In the genomic region with DNA sequence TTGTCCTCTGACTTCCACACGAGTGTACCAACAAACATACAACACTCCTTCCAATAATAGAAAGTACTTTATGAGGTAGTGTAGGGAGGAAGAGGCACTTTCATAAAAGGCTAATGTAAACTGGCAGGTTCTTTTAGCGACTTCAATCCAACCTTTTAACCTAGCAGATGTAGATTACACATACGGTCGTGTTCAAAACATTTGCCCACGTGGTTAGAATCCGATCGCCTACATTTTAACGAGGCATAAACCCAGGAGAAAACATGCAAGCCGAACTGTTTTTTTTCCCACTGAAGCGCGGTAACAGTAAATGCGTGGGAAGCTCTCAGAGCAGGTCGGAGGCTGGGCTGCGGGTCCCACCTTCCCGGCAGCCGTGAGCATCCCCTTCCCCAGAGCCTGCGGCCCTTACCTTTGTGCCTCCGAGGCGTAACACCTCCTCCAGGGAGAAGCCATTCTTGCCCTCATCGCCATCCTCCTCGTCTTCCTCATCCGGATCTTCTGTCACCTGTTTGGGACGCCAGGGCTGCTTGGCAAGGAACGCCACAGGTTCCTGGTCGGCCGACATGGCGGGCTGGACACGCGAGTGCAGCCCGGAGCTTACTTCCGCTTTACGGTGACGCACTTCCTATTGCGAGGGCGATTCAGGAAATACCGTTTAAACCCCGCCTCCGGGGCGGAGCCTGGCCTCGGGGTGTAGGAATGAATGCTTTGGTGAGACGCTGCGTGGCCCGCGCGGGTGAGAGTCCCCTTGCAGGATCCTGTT, we compare ENCODE assay signal across 8 mouse cellular contexts. TPM values are rescaled to one million over a fixed set of nuclear protein-coding genes. Genes with fewer than 3 reads are reported as not detected.
A peak's percentile ranks its signal among the peaks of the same experiment; 100 is the strongest.
DNase-seq lines count a peak whose midpoint lies in the region; ATAC-seq lines count a peak whose summit lies in the region.

A gene (minus strand): TSS at position 601 of the 763 bp plus-strand sequence.
A gene (plus strand): TSS at position 671 of the 763 bp plus-strand sequence.

- peaks cover 55% of the 10 kb centered on the region for H3K36me3 ChIP-seq in heart, embryonic 14.5 days (ENCODE audit: control insufficient read depth, insufficient read depth, low read length)
- H3K36me3 ChIP-seq in liver, embryonic 13.5 days, result peaks cover 46% of the 10 kb centered on the region
- H3K36me3 ChIP-seq in stomach, embryonic 16.5 days (ENCODE audit: control insufficient read depth, insufficient read depth, low read length), result no peaks in the 10 kb centered on the region

- DNase-seq in CD4-positive, CD25-positive, alpha-beta regulatory T cell, adult 2 months (ENCODE audit: low read depth, low spot score), result peak; percentile 98
- peak; percentile 92 for DNase-seq in fibroblast of lung, adult 2 months (ENCODE audit: low read depth)
- DNase-seq in kidney, postnatal 14 days, result peak; percentile 98
- peak; percentile 98 for DNase-seq in liver, embryonic 13.5 days
- peak; percentile 97 for DNase-seq in neural tube, embryonic 10.5 days (ENCODE audit: extremely low spot score, low spot score)

- peak within 1 kb of the TSS; percentile 90 for H3K4me3 ChIP-seq in brown adipose tissue, adult 24 weeks (ENCODE audit: insufficient read depth, low read depth, low read length)
- H3K4me3 ChIP-seq in heart, embryonic 14.5 days (ENCODE audit: control insufficient read depth in 1 of 2, insufficient read depth in 1 of 2, low read depth in 1 of 2, low read length in 2 of 2), result peak within 1 kb of the TSS; percentile 83 to 85
- peak within 1 kb of the TSS; percentile 91 for H3K4me3 ChIP-seq in liver, embryonic 13.5 days (replicated peaks)
- H3K4me3 ChIP-seq in stomach, embryonic 16.5 days (replicated peaks; ENCODE audit: low read length), result peak within 1 kb of the TSS; percentile 93

- peak within 1 kb of the TSS; percentile 88 for H3K4me2 ChIP-seq in heart, embryonic 14.5 days (ENCODE audit: low read length)
- H3K4me2 ChIP-seq in liver, embryonic 13.5 days, result peak within 1 kb of the TSS; percentile 83
- peak within 1 kb of the TSS; percentile 86 for H3K4me2 ChIP-seq in stomach, embryonic 16.5 days (ENCODE audit: low read depth, low read length)

- H3K4me1 ChIP-seq in brown adipose tissue, adult 24 weeks (ENCODE audit: control insufficient read depth, insufficient read depth, insufficient read length, low read length), result peaks cover 3% of the 10 kb centered on the region; the same call in 1 of the 2 replicates
- peaks cover 3 to 18% of the 10 kb centered on the region in 2 experiments; a peak in 3 of 4 replicates for H3K4me1 ChIP-seq in heart, embryonic 14.5 days (ENCODE audit: control insufficient read depth in 2 of 2, insufficient read depth in 2 of 2, low read length in 2 of 2)
- H3K4me1 ChIP-seq in liver, embryonic 13.5 days (replicated peaks), result peaks cover 47% of the 10 kb centered on the region
- peaks cover 19% of the 10 kb centered on the region for H3K4me1 ChIP-seq in stomach, embryonic 16.5 days (ENCODE audit: control insufficient read depth, insufficient read depth, low read length)

- peak; percentile 97 for ATAC-seq in heart, embryonic 14.5 days (ENCODE audit: insufficient number of reproducible peaks, insufficient read depth, low FRiP score, low read depth)
- peak; percentile 99 for ATAC-seq in liver, embryonic 13.5 days (ENCODE audit: low read depth)
- peak; percentile 100 for ATAC-seq in stomach, embryonic 16.5 days (ENCODE audit: insufficient read depth, low FRiP score)

- under 1% methylated on average over 45 of the region's 45 CpGs for WGBS in heart, embryonic 14.5 days
- under 1% methylated on average over 45 of the region's 45 CpGs for WGBS in liver, embryonic 13.5 days (ENCODE audit: insufficient replicate concordance)
- WGBS in stomach, embryonic 16.5 days, result under 1% methylated on average over 45 of the region's 45 CpGs

- H3K27me3 ChIP-seq in heart, embryonic 14.5 days (ENCODE audit: control insufficient read depth, insufficient read depth, low read length), result no peaks in the 10 kb centered on the region
- H3K27me3 ChIP-seq in liver, embryonic 13.5 days, result no peaks in the 10 kb centered on the region
- H3K27me3 ChIP-seq in stomach, embryonic 16.5 days (ENCODE audit: control insufficient read depth, insufficient read depth, low read length), result no peaks in the 10 kb centered on the region

- H3K9me3 ChIP-seq in heart, embryonic 14.5 days (ENCODE audit: control insufficient read depth, low read length), result no peaks in the 10 kb centered on the region
- no peaks in the 10 kb centered on the region for H3K9me3 ChIP-seq in liver, embryonic 13.5 days (replicated peaks)
- no peaks in the 10 kb centered on the region for H3K9me3 ChIP-seq in stomach, embryonic 16.5 days (replicated peaks; ENCODE audit: control insufficient read depth, low read length)

- H3K9ac ChIP-seq in heart, embryonic 14.5 days (ENCODE audit: low read length), result peak within 1 kb of the TSS; percentile 85
- H3K9ac ChIP-seq in liver, embryonic 13.5 days, result peak within 1 kb of the TSS; percentile 84
- H3K9ac ChIP-seq in stomach, embryonic 16.5 days (ENCODE audit: low read length), result peak within 1 kb of the TSS; percentile 89

- peak within 1 kb of the TSS; percentile 41 for H3K27ac ChIP-seq in brown adipose tissue, adult 24 weeks (replicated peaks; ENCODE audit: low read depth, low read length)
- peak within 1 kb of the TSS; percentile 29 to 30; a peak in 3 of 4 replicates for H3K27ac ChIP-seq in heart, embryonic 14.5 days (replicated peaks in 1 of 2; ENCODE audit: control insufficient read depth in 1 of 2, insufficient read depth in 1 of 2, low read depth in 2 of 2, low read length in 2 of 2)
- H3K27ac ChIP-seq in liver, embryonic 13.5 days, result peak within 1 kb of the TSS; percentile 53
- peak within 1 kb of the TSS; percentile 62 for H3K27ac ChIP-seq in stomach, embryonic 16.5 days (ENCODE audit: low read length)

RNA-seq across cellular contexts. Expression of the first gene that starts in this region (rescaled TPM):
- 23.0 and 27.2 TPM in 2 replicates for polyA plus RNA-seq in brown adipose tissue, adult 24 weeks (2012; ENCODE audit: insufficient read depth, insufficient read length, missing spikeins)
- 28.7 and 37.4 TPM in 2 replicates for polyA plus RNA-seq in heart, embryonic 14.5 days (2014; fragmentation: Nextera tagmentation; extraction: Ambion mirVana)
- 44.2 and 51.1 TPM in 2 replicates for polyA plus RNA-seq in liver, embryonic 13.5 days (2015; fragmentation: Nextera tagmentation; extraction: Ambion mirVana)
- polyA plus RNA-seq in stomach, embryonic 16.5 days (2015; fragmentation: Nextera tagmentation; extraction: Ambion mirVana), result 47.3 and 48.2 TPM in 2 replicates

RNA-seq across cellular contexts. Expression of the second gene that starts in this region (rescaled TPM):
- 69.0 and 96.7 TPM in 2 replicates for polyA plus RNA-seq in brown adipose tissue, adult 24 weeks (2012; ENCODE audit: insufficient read depth, insufficient read length, missing spikeins)
- 61.3 and 62.8 TPM in 2 replicates for polyA plus RNA-seq in heart, embryonic 14.5 days (2014; fragmentation: Nextera tagmentation; extraction: Ambion mirVana)
- polyA plus RNA-seq in liver, embryonic 13.5 days (2015; fragmentation: Nextera tagmentation; extraction: Ambion mirVana), result 38.8 and 39.2 TPM in 2 replicates
- 42.4 and 51.1 TPM in 2 replicates for polyA plus RNA-seq in stomach, embryonic 16.5 days (2015; fragmentation: Nextera tagmentation; extraction: Ambion mirVana)

Comparison
In these comparisons a context has a peak if more than half of its experiments do, and no peak if none do; other contexts are left out.
1. Peak in every context shown above with its lines: DNase-seq, ATAC-seq, H3K4me3 ChIP-seq and H3K27ac ChIP-seq.